Mouse (Mus musculus) embryonic fibroblast, embryonic 13.5 days (primary cell): ENCODE data around the gene Pias1. TPM values are rescaled to one million over a fixed set of nuclear protein-coding genes. Genes with fewer than 3 reads are reported as not detected.

Experiments used
- H3K27ac ChIP-seq: 2 replicates; pipeline ENCODE4 v1.5.1; 2012; ENCODE audit warnings: low read length, control low read depth, inconsistent platforms; ENCODE audit not compliant: insufficient read depth
- H3K4me1 ChIP-seq: 2 replicates; pipeline ENCODE4 v1.6.1; 2011; ENCODE audit warnings: low read length; ENCODE audit not compliant: control insufficient read depth, insufficient read depth
- H3K4me3 ChIP-seq: 2 replicates; pipeline ENCODE4 v1.5.1; 2011; ENCODE audit warnings: mild to moderate bottlenecking, control low read depth, low read length; ENCODE audit not compliant: insufficient read depth
- CTCF ChIP-seq: IDR thresholded peaks from 2 replicates; pipeline ENCODE4 v1.5.1; 2011; ENCODE audit warnings: mild to moderate bottlenecking, control low read depth, low read length, moderate library complexity, borderline replicate concordance; ENCODE audit not compliant: insufficient read depth
- POLR2A ChIP-seq: IDR thresholded peaks from 2 replicates; pipeline ENCODE4 v1.6.1; 2011; ENCODE audit warnings: low read depth, mild to moderate bottlenecking, control low read depth, low read length, moderate library complexity
- polyA plus RNA-seq: library from polyadenylated mRNA; stranded (reverse); fragments of >200 nt; gene quantifications from 2 replicates; pipeline ENCODE4 v1.2.4, GENCODE M21; 2011; ENCODE audit warnings: low read depth; ENCODE audit not compliant: missing spikeins, insufficient read length

Gene Pias1
- 45.2 and 48.4 TPM in 2 replicates for polyA plus RNA-seq

GRCm38 (mm10) chr9:62987824-62988223 lies at the start of gene Pias1:
TSS of gene Pias1 (minus strand) at chr9:62987924.
- H3K27ac ChIP-seq, result no peak within 1 kb of the TSS

GRCm38 (mm10) chr9:63035431-63035830 lies 47.7 kb upstream of the Pias1 start:
- Histone ChIP-seq H3K27ac (no peak overlapping the region), H3K4me1 (peaks cover 12% of the 10 kb centered on the region), H3K4me3 (no peak overlapping the region)
- TF ChIP-seq CTCF (no peak), POLR2A (no peak)

More at GRCm38 (mm10) chr9:62987824-62988223, at the start of gene Pias1:
- Histone ChIP-seq H3K4me1 (no peaks in the 10 kb centered on the region), H3K4me3 (no peak within 1 kb of the TSS)
- TF ChIP-seq POLR2A, result no peak
- TF ChIP-seq CTCF, result no peak

GRCm38 (mm10) chr9:63031011-63031782 lies 43.5 kb upstream of the Pias1 start:
- no peak overlapping the region for H3K4me3 ChIP-seq
- peak overlapping the region; percentile 77 for H3K27ac ChIP-seq
- no peak for TF ChIP-seq CTCF
- TF ChIP-seq POLR2A, result no peak

GRCm38 (mm10) chr9:63022486-63022885 lies 34.8 kb upstream of the Pias1 start:
- H3K4me3 ChIP-seq, result no peak overlapping the region
- no peak overlapping the region for H3K27ac ChIP-seq
- no peaks in the 10 kb centered on the region for H3K4me1 ChIP-seq
- TF ChIP-seq POLR2A (no peak), CTCF (no peak)

More at GRCm38 (mm10) chr9:63031011-63031782, 43.5 kb upstream of the Pias1 start:
- H3K4me1 ChIP-seq, result peaks cover 11% of the 10 kb centered on the region

GRCm38 (mm10) chr9:63007371-63007770 lies 19.6 kb upstream of the Pias1 start:
- Histone ChIP-seq H3K4me3 (no peak overlapping the region), H3K4me1 (no peaks in the 10 kb centered on the region), H3K27ac (no peak overlapping the region)
- TF ChIP-seq CTCF (no peak), POLR2A (no peak)

GRCm38 (mm10) chr9:63006081-63006820 lies 18.5 kb upstream of the Pias1 start:
- Histone ChIP-seq H3K4me1 (no peaks in the 10 kb centered on the region), H3K27ac (no peak overlapping the region), H3K4me3 (no peak overlapping the region)
- TF ChIP-seq CTCF (no peak), POLR2A (no peak)

GRCm38 (mm10) chr9:62998561-62998960 lies 10.8 kb upstream of the Pias1 start:
- TF ChIP-seq CTCF, result no peak
- TF ChIP-seq POLR2A, result no peak

GRCm38 (mm10) chr9:62997626-62998025 lies 9.9 kb upstream of the Pias1 start:
- H3K27ac ChIP-seq, result no peak overlapping the region
- TF ChIP-seq POLR2A, result no peak
- TF ChIP-seq CTCF, result no peak
- no peaks in the 10 kb centered on the region for H3K4me1 ChIP-seq
- no peak overlapping the region for H3K4me3 ChIP-seq

More at GRCm38 (mm10) chr9:62998561-62998960, 10.8 kb upstream of the Pias1 start:
- H3K27ac ChIP-seq, result no peak overlapping the region
- H3K4me1 ChIP-seq, result no peaks in the 10 kb centered on the region
- no peak overlapping the region for H3K4me3 ChIP-seq

- H3K4me3 ChIP-seq, result no peak overlapping the region
- no peak for TF ChIP-seq CTCF
- TF ChIP-seq POLR2A, result no peak
- no peaks in the 10 kb centered on the region for H3K4me1 ChIP-seq
- H3K27ac ChIP-seq, result no peak overlapping the region
Measured at GRCm38 (mm10) chr9:62995186-62995585, 7.5 kb upstream of the Pias1 start.

- H3K4me1 ChIP-seq, result no peaks in the 10 kb centered on the region
- TF ChIP-seq CTCF, result no peak
- TF ChIP-seq POLR2A, result no peak
- no peak overlapping the region for H3K4me3 ChIP-seq
- H3K27ac ChIP-seq, result no peak overlapping the region
Measured at GRCm38 (mm10) chr9:62990134-62990533, 2.4 kb upstream of the Pias1 start.
